Mouse (Mus musculus): ENCODE results near the gene Crot. TPM values are rescaled to one million over a fixed set of nuclear protein-coding genes. Genes with fewer than 3 reads are reported as not detected.
"Not testable (repeated sequence)": the region's sequence is repeated elsewhere in the genome, so short reads cannot be mapped to it uniquely, and the experiment has no call there.

Crot gene
- total and polyA plus RNA-seq, 3 experiments, result 1.2 to 44.6 (median 23.7) TPM

DNA sequence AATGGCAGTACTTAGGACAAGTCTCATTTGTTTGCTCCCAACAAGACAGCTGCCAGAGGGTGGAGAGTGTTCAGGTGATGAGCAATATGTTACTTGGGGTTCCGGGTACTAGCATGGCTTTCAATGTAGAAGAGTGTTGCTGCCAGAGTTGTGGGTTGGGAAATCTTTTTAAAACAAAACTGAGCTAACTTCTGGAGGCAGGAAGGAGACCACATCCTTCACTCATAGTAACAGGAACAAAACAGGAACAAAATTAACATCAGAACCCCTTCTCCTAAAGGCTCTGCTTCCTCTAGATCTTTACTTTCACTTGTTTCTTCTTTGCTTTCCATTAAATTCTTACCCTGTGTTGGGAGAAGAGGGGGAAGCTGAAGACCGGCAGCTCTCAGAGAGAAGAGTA is 43.5 kb downstream of the Crot start:
- Histone ChIP-seq H3K27me3 (ENCODE audit: insufficient read depth, low read length) (no peaks in the 10 kb centered on the region; the same call in 1 of the 2 replicates), H3K36me3 (replicated peaks) (no peaks in the 10 kb centered on the region), H3K9me3 (replicated peaks) (no peaks in the 10 kb centered on the region), H3K4me1 (ENCODE audit: insufficient read depth, low read depth, low read length) (no peaks in the 10 kb centered on the region), H3K4me3 (ENCODE audit: low read depth, low read length) (no peak overlapping the region)
- ATAC-seq (ENCODE audit: extremely low read depth, insufficient number of reproducible peaks, low FRiP score, poor library complexity, severe bottlenecking), result no peak
- TF ChIP-seq GATA2 (IDR thresholded peaks at IDR 0.05; ENCODE audit: borderline replicate concordance, low read depth, low read length) (no peak), GATA1 (IDR thresholded peaks at IDR 0.05; ENCODE audit: borderline replicate concordance, low read length) (no peak), POLR2AphosphoS5 (IDR thresholded peaks at IDR 0.05; ENCODE audit: insufficient replicate concordance, low read depth, low read length) (no peak), TAL1 (conservative IDR thresholded peaks at IDR 0.05; ENCODE audit: low read depth, low read length) (no peak), CTCF (IDR thresholded peaks at IDR 0.05; ENCODE audit: low read depth, low read length) (no peak)
- DNase-seq (ENCODE audit: low spot score), result no peak

DNA sequence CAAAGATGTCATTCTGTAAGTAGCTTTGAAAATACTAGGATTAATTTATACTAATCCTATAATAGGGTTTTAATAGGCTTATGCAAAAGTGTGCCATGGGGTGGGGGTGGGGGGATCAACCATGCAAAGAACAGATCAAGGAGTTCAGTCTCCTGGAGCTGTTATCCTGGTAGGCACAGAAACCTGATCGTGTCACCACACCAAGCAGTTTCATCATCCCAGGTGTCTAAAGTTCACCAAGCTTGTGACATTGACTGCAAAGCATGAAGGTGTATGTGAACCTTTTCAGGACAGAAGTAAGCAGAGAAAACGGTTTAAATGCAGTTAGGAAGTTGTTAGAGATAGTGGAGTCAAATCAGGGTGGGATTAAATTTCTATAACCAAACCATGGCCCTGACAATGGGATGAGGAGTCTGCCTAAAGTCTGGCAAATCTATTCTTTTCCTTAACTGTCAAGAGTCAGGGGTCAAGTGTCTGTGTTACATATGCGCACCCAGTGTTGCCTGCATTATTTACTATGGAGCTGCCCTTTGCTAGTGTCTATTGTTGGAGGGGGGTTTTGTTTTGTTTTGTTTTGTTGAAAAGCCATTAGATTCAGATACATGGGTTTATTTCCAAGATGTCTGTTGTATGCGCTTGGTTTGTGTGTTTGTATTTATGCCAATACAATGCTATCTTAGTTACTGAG is 49.6 kb downstream of the Crot start:
- Histone ChIP-seq H3K36me3 (replicated peaks) (no peaks in the 10 kb centered on the region), H3K4me1 (ENCODE audit: insufficient read depth, low read depth, low read length) (no peaks in the 10 kb centered on the region), H3K9me3 (replicated peaks) (no peaks in the 10 kb centered on the region), H3K4me3 (ENCODE audit: low read depth, low read length) (no peak overlapping the region), H3K27me3 (ENCODE audit: insufficient read depth, low read length) (no peaks in the 10 kb centered on the region)
- ATAC-seq (ENCODE audit: extremely low read depth, insufficient number of reproducible peaks, low FRiP score, poor library complexity, severe bottlenecking), result no peak
- DNase-seq (ENCODE audit: low spot score), result no peak
- TF ChIP-seq POLR2AphosphoS5 (IDR thresholded peaks at IDR 0.05; ENCODE audit: insufficient replicate concordance, low read depth, low read length), result no peak
- no peak for TF ChIP-seq GATA2 (IDR thresholded peaks at IDR 0.05; ENCODE audit: borderline replicate concordance, low read depth, low read length)
- TF ChIP-seq CTCF (IDR thresholded peaks at IDR 0.05; ENCODE audit: low read depth, low read length), result no peak

DNA sequence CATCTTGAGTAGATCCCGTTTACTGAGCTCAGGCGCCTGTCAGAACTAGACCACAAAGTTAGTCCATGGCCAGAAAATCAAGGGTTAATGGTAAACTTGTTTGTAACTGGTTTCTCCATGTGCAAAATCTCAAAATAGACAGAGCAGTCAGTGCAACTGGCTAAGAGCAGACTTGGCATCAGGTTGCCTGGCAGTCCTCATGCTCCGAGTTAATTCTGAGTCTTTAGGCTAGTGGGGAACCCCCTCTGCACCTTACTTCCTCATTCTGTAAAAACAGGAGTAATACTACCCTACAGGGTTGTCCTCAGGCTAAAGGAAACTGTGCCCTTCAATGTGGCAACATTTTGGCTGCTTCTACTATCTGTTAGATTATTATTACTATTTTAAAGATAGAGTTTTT is 53.3 kb downstream of the Crot start:
- TF ChIP-seq POLR2AphosphoS5 (IDR thresholded peaks at IDR 0.05; ENCODE audit: insufficient replicate concordance, low read depth, low read length), result no peak
- no peak for TF ChIP-seq TAL1 (conservative IDR thresholded peaks at IDR 0.05; ENCODE audit: low read depth, low read length)
- no peak for TF ChIP-seq GATA2 (IDR thresholded peaks at IDR 0.05; ENCODE audit: borderline replicate concordance, low read depth, low read length)
- no peak for TF ChIP-seq CTCF (IDR thresholded peaks at IDR 0.05; ENCODE audit: low read depth, low read length)
- no peak for TF ChIP-seq GATA1 (IDR thresholded peaks at IDR 0.05; ENCODE audit: borderline replicate concordance, low read length)
- no peaks in the 10 kb centered on the region for H3K27me3 ChIP-seq (ENCODE audit: insufficient read depth, low read length)
- H3K4me1 ChIP-seq (ENCODE audit: insufficient read depth, low read depth, low read length), result no peaks in the 10 kb centered on the region
- ATAC-seq (ENCODE audit: extremely low read depth, insufficient number of reproducible peaks, low FRiP score, poor library complexity, severe bottlenecking), result no peak
- no peak for DNase-seq (ENCODE audit: low spot score)
- H3K36me3 ChIP-seq (replicated peaks), result no peaks in the 10 kb centered on the region
- H3K4me3 ChIP-seq (ENCODE audit: low read depth, low read length), result no peak overlapping the region
- H3K9me3 ChIP-seq (replicated peaks), result no peaks in the 10 kb centered on the region

DNA sequence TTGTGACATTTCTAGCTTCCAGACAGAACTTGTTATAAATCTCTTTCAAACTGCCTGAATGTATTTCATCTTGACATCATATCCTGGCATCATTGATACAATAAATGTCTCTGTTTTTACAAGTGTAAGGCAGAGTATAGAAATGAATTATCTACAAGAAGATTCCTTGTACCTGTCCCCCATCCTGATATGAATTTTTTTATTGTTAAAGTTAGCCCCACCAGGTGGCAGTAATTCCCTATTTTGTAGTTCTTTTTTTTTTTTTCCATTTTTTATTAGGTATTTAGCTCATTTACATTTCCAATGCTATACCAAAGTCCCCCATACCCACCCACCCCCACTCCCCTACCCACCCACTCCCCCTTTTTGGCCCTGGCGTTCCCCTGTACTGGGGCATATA is 55.9 kb downstream of the Crot start:
- not testable (repeated sequence) for H3K4me3 ChIP-seq (ENCODE audit: low read depth, low read length); ATAC-seq (ENCODE audit: extremely low read depth, insufficient number of reproducible peaks, low FRiP score, poor library complexity, severe bottlenecking); H3K36me3 ChIP-seq (replicated peaks); H3K9me3 ChIP-seq (replicated peaks); H3K4me1 ChIP-seq (ENCODE audit: insufficient read depth, low read depth, low read length); DNase-seq (ENCODE audit: low spot score); H3K27me3 ChIP-seq (ENCODE audit: insufficient read depth, low read length)

DNA sequence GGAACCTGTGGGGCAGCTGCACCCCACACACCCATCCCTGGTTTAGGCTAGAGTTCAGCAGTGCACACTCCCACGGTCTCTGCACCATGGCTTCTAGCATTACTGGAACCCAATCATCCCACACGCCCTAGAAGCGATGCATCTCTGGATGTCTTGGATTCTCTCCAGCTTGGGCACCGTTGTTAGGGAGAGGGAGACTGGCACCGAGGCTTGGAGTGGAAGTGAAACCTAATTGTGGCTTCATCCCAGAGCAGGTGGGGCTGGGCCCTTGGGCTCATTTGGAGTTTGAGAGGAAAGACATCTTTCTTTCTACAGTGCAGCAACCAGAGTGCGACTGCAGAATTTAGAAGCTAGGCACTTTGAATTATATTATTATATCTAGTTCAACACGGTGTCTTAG is 59.2 kb downstream of the Crot start:
- no peak for ATAC-seq (ENCODE audit: extremely low read depth, insufficient number of reproducible peaks, low FRiP score, poor library complexity, severe bottlenecking)
- Histone ChIP-seq H3K9me3 (replicated peaks) (no peaks in the 10 kb centered on the region), H3K36me3 (replicated peaks) (no peaks in the 10 kb centered on the region), H3K4me3 (ENCODE audit: low read depth, low read length) (no peak overlapping the region), H3K4me1 (ENCODE audit: insufficient read depth, low read depth, low read length) (no peaks in the 10 kb centered on the region), H3K27me3 (ENCODE audit: insufficient read depth, low read length) (peaks cover 4% of the 10 kb centered on the region; the same call in 1 of the 2 replicates)
- TF ChIP-seq POLR2AphosphoS5 (IDR thresholded peaks at IDR 0.05; ENCODE audit: insufficient replicate concordance, low read depth, low read length) (no peak), GATA2 (IDR thresholded peaks at IDR 0.05; ENCODE audit: borderline replicate concordance, low read depth, low read length) (no peak), GATA1 (IDR thresholded peaks at IDR 0.05; ENCODE audit: borderline replicate concordance, low read length) (no peak), CTCF (IDR thresholded peaks at IDR 0.05; ENCODE audit: low read depth, low read length) (no peak), TAL1 (conservative IDR thresholded peaks at IDR 0.05; ENCODE audit: low read depth, low read length) (no peak)
- no peak for DNase-seq (ENCODE audit: low spot score)

DNA sequence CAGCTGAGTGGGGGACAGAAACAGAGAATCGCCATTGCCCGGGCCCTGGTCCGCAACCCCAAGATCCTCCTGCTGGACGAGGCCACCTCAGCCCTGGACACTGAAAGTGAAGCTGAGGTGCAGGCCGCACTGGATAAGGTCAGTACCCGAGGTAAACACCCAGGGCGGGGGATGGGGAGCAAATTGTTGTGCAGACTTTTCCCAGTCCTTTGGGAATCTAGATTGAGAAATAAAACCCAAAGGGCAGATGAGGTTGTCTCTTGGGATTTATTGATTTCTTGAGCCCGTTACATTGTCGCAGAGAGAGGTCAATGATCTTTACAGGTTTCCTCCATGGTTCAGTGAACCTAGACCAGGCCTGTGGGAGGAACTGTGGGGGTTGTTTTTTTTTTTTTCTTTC is 68.7 kb downstream of the Crot start:
- no peaks in the 10 kb centered on the region for H3K9me3 ChIP-seq (replicated peaks)
- no peak overlapping the region for H3K4me3 ChIP-seq (ENCODE audit: low read depth, low read length)
- DNase-seq (ENCODE audit: low spot score), result no peak
- ATAC-seq (ENCODE audit: extremely low read depth, insufficient number of reproducible peaks, low FRiP score, poor library complexity, severe bottlenecking), result no peak
- no peaks in the 10 kb centered on the region for H3K36me3 ChIP-seq (replicated peaks)
- TF ChIP-seq TAL1 (conservative IDR thresholded peaks at IDR 0.05; ENCODE audit: low read depth, low read length) (no peak), GATA2 (IDR thresholded peaks at IDR 0.05; ENCODE audit: borderline replicate concordance, low read depth, low read length) (no peak), CTCF (IDR thresholded peaks at IDR 0.05; ENCODE audit: low read depth, low read length) (no peak), POLR2AphosphoS5 (IDR thresholded peaks at IDR 0.05; ENCODE audit: insufficient replicate concordance, low read depth, low read length) (no peak), GATA1 (IDR thresholded peaks at IDR 0.05; ENCODE audit: borderline replicate concordance, low read length) (no peak)
- H3K4me1 ChIP-seq (ENCODE audit: insufficient read depth, low read depth, low read length), result no peaks in the 10 kb centered on the region
- no peaks in the 10 kb centered on the region for H3K27me3 ChIP-seq (ENCODE audit: insufficient read depth, low read length)

DNA sequence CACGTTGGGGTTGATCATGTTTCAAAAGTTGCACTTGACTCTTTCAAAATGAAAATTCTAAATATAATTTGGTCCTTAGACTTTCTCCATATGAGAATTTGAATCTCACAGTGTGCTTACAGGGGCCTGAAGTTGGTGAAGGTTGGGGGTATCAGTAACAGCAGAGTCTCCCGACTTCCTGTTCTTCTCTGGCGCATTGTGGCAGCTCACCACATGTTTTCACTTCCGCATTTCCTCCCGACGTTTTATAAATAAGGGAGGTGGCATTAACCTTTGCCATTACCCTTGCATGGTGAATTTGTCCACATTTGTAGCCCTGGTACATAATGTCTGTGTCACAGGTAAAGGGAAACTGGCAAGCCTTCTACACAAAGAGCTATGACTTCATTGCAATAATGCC is 80.1 kb downstream of the Crot start:
- H3K27me3 ChIP-seq (ENCODE audit: insufficient read depth, low read length), result no peaks in the 10 kb centered on the region; the same call in 1 of the 2 replicates
- ATAC-seq (ENCODE audit: extremely low read depth, insufficient number of reproducible peaks, low FRiP score, poor library complexity, severe bottlenecking), result no peak
- H3K4me3 ChIP-seq (ENCODE audit: low read depth, low read length), result no peak overlapping the region
- H3K4me1 ChIP-seq (ENCODE audit: insufficient read depth, low read depth, low read length), result no peaks in the 10 kb centered on the region
- H3K9me3 ChIP-seq (replicated peaks), result no peaks in the 10 kb centered on the region
- no peak for DNase-seq (ENCODE audit: low spot score)
- no peak for TF ChIP-seq TAL1 (conservative IDR thresholded peaks at IDR 0.05; ENCODE audit: low read depth, low read length)
- TF ChIP-seq POLR2AphosphoS5 (IDR thresholded peaks at IDR 0.05; ENCODE audit: insufficient replicate concordance, low read depth, low read length), result no peak
- TF ChIP-seq GATA1 (IDR thresholded peaks at IDR 0.05; ENCODE audit: borderline replicate concordance, low read length), result no peak
- TF ChIP-seq CTCF (IDR thresholded peaks at IDR 0.05; ENCODE audit: low read depth, low read length), result no peak
- TF ChIP-seq GATA2 (IDR thresholded peaks at IDR 0.05; ENCODE audit: borderline replicate concordance, low read depth, low read length), result no peak
- H3K36me3 ChIP-seq (replicated peaks), result no peaks in the 10 kb centered on the region

Data from G1E (cell line).